In the genomic region with DNA sequence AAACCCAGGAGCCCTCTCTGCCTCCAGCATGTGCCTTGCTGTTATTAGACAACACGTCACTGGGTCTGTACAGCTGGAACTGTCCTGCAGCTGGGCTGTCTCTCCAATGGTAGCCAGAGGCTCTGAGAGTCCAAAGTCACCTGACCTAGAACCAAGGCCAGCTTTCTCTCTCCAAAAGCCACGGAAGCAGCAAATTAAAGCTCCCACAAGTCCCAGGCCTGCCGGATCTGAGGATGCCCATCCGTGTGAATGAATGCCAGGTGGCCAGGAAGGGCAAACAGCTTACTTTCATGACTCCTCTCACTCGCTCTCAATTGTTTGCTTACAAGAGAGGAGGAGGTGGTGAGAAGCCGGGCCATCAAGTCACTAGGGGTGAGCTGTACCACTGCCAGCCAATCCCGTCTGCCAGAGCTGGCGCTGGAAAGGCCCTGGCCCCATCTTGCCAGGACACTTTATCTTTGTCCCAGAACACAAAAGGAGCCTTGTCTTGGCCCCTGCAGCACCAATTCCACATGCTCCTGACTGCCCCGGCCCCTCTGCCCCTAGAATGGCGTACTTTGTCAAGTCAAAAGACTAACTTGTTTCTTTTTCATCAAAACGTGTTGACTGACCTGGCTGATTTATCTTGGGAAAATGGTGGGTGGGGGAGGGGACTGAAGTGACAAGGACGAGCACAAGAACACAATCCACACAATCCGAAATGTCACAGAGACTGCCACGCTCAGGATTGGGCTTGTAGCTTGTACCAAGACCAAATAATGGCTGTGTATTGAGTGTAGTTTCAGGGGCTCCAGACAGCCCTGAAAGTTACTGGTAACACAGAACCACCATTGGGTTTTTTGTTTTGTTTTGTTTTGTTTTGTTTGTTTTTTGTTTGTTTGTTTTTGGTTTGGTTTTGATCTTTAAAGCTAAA, we compare ENCODE assay signal across 10 mouse cellular contexts. TPM values are rescaled to one million over a fixed set of nuclear protein-coding genes. Genes with fewer than 3 reads are reported as not detected.
DNase-seq lines count a peak whose midpoint lies in the region; ATAC-seq and TF ChIP-seq lines count a peak whose summit lies in the region.
"Had no signal": no experiment of that assay in that cellular context is flagged by ENCODE, and none has a peak within 500 bp of the region (broad histone marks: within the 10 kb centered on the region; RNA-seq: fewer than 3 reads in every experiment).

No protein-coding gene starts in this region.

- H3K27ac ChIP-seq in gastrocnemius, adult 2 months: peak overlapping the region; percentile 43; the same call in 1 of the 2 replicates
- H3K27ac ChIP-seq in heart, embryonic 11.5 days (ENCODE audit: low read depth, low read length): no peak overlapping the region
- H3K27ac ChIP-seq: embryonic facial prominence, embryonic 12.5 days; limb, embryonic 15.5 days had no signal

- intact Hi-C loops in gastrocnemius, adult 2 months (cut with DNase I): no loop called here

- 0 out of 2 replicates have a peak overlapping the region, but pooled peaks have one; percentile 1 for H3K4me2 ChIP-seq in heart, embryonic 11.5 days
- H3K4me2 ChIP-seq: embryonic facial prominence, embryonic 12.5 days; limb, embryonic 15.5 days had no signal

- 33% methylated on average over 14 of the region's 14 CpGs for WGBS in heart, embryonic 11.5 days (ENCODE audit: insufficient replicate concordance)

- H3K4me1 ChIP-seq in heart, embryonic 11.5 days (ENCODE audit: control insufficient read depth, insufficient read depth, low read length): peaks cover 3% of the 10 kb centered on the region; the same call in 1 of the 2 replicates
- H3K4me1 ChIP-seq: limb, embryonic 15.5 days had no signal

- no peak for TF ChIP-seq CTCF in gastrocnemius, adult 2 months (IDR thresholded peaks at IDR 0.05)

- no peaks in the 10 kb centered on the region for H3K36me3 ChIP-seq in heart, embryonic 11.5 days (ENCODE audit: control insufficient read depth, insufficient read depth, low read length)
- H3K36me3 ChIP-seq: embryonic facial prominence, embryonic 12.5 days; limb, embryonic 15.5 days had no signal

- H3K9me3 ChIP-seq in heart, embryonic 11.5 days (replicated peaks; ENCODE audit: control insufficient read depth, low read length): no peaks in the 10 kb centered on the region
- H3K9me3 ChIP-seq: embryonic facial prominence, embryonic 12.5 days; limb, embryonic 15.5 days had no signal

- no peaks in the 10 kb centered on the region for H3K27me3 ChIP-seq in heart, embryonic 11.5 days (ENCODE audit: control insufficient read depth, insufficient read depth, low read length)
- H3K27me3 ChIP-seq: embryonic facial prominence, embryonic 12.5 days had no signal

- H3K9ac ChIP-seq in heart, embryonic 11.5 days (ENCODE audit: low read depth, low read length): no peak overlapping the region
- H3K9ac ChIP-seq: embryonic facial prominence, embryonic 12.5 days; limb, embryonic 15.5 days had no signal

- peak; percentile 33 for DNase-seq in gastrocnemius, adult 2 months
- DNase-seq in gastrocnemius, adult 8-10 months (ENCODE audit: low spot score in 2 of 2): no peak
- DNase-seq in urinary bladder, postnatal 25 days (ENCODE audit: low spot score): peak; percentile 2
- no peak for DNase-seq in urinary bladder, postnatal 14 days (ENCODE audit: low spot score)
- peak; percentile 35 to 68 for DNase-seq in layer of hippocampus, postnatal 36 days
- no peak for DNase-seq in urinary bladder, adult 2 months (ENCODE audit: low spot score)

- ATAC-seq in heart, embryonic 11.5 days (replicated peaks; ENCODE audit: insufficient number of reproducible peaks, low FRiP score, low TSS enrichment): no peak
- ATAC-seq in inflammation-experienced regulatory T-cells, adult 6 months: no peak

- H3K4me3 ChIP-seq in gastrocnemius, adult 2 months: peak overlapping the region; percentile 49
- H3K4me3 ChIP-seq in heart, embryonic 11.5 days (ENCODE audit: low read depth, low read length): no peak overlapping the region
- H3K4me3 ChIP-seq: embryonic facial prominence, embryonic 12.5 days; limb, embryonic 15.5 days had no signal

RNA-seq across cellular contexts. Expression of gene F830045P16Rik, which starts 6.8 kb away (rescaled TPM):
- not detected for total RNA-seq in gastrocnemius, adult 2 months (2021)
- total RNA-seq in gastrocnemius, adult 8-10 months (2022): not detected
- polyA plus RNA-seq in heart, embryonic 11.5 days (2014; fragmentation: Nextera tagmentation; extraction: Ambion mirVana): not detected in 2 replicates
- total RNA-seq in layer of hippocampus, postnatal 36 days (2021): under 1 TPM; 0.20 to 0.35 TPM
- polyA plus RNA-seq in inflammation-experienced regulatory T-cells, adult 6 months (2017; shearing (Covaris generic)): not detected
- not detected in 2 replicates for polyA plus RNA-seq in urinary bladder, adult 2 months (2012; rRNA removed)
- polyA plus RNA-seq: embryonic facial prominence, embryonic 12.5 days had no signal

Comparison
In these comparisons a context has a peak if more than half of its experiments do, and no peak if none do; other contexts are left out.
1. DNase-seq: peak in gastrocnemius, adult 2 months (single experiment), urinary bladder, postnatal 25 days (single experiment) and layer of hippocampus, postnatal 36 days (2 of 2); none in gastrocnemius, adult 8-10 months (0 of 2), urinary bladder, postnatal 14 days (single experiment) and urinary bladder, adult 2 months (single experiment).